Mouse (Mus musculus) ES-E14 (cell line): Measurements from ENCODE around the gene Tbr1. TPM values are rescaled to one million over a fixed set of nuclear protein-coding genes. Genes with fewer than 3 reads are reported as not detected.

Experiments used
- DNase-seq: peaks from one replicate; pipeline ENCODE4 v3.0.0-alpha.2; 2013; ENCODE audit warnings: low read depth, low spot score
- H3K27ac ChIP-seq: 2 replicates; pipeline ENCODE4 v1.5.1; 2012; ENCODE audit warnings: low read depth, mild to moderate bottlenecking, low read length, moderate library complexity, mixed read lengths; ENCODE audit not compliant: poor library complexity, insufficient read depth, severe bottlenecking
- H3K36me3 ChIP-seq: 2 replicates; pipeline ENCODE4 v1.6.1; 2012; ENCODE audit warnings: mild to moderate bottlenecking, low read length, moderate library complexity, mixed read lengths; ENCODE audit not compliant: control insufficient read depth, poor library complexity, insufficient read depth, severe bottlenecking
- H3K4me1 ChIP-seq, 2 experiments: fragments of 150-350 bp in 1 of 2; sonication (generic) in 1 of 2; 2 replicates each; pipeline ENCODE4 v1.6.1; 2012; ENCODE audit warnings: low read length in 2 of 2, mild to moderate bottlenecking in 1 of 2, mixed read lengths in 1 of 2; ENCODE audit not compliant: control insufficient read depth in 2 of 2, insufficient read depth in 2 of 2, poor library complexity in 1 of 2
- H3K4me3 ChIP-seq, 2 experiments: fragments of 150-350 bp in 1 of 2; sonication (generic) in 1 of 2; 2 replicates each; pipeline ENCODE4 v1.5.1; 2012; ENCODE audit warnings: low read length in 2 of 2, low read depth in 1 of 2, mild to moderate bottlenecking in 1 of 2, mixed read lengths in 1 of 2; ENCODE audit not compliant: insufficient read depth in 1 of 2, poor library complexity in 1 of 2, severe bottlenecking in 1 of 2
- H3K9ac ChIP-seq: 2 replicates; pipeline ENCODE4 v1.6.1; 2012; ENCODE audit warnings: low read depth, mild to moderate bottlenecking, low read length, mixed read lengths; ENCODE audit not compliant: poor library complexity, insufficient read depth, severe bottlenecking
- H3K9me3 ChIP-seq: fragments of 150-350 bp; sonication (generic); 2 replicates; pipeline ENCODE4 v1.6.1; 2012; ENCODE audit warnings: low read depth, mild to moderate bottlenecking, low read length; ENCODE audit not compliant: control insufficient read depth, insufficient read depth
- CHD2 ChIP-seq: IDR thresholded peaks from 2 replicates; pipeline ENCODE4 v1.6.1; 2014; ENCODE audit warnings: mild to moderate bottlenecking, low read depth, low read length, inconsistent platforms
- HCFC1 ChIP-seq: IDR thresholded peaks from 2 replicates; pipeline ENCODE4 v1.6.1; 2012; ENCODE audit warnings: low read length, inconsistent platforms, borderline replicate concordance; ENCODE audit not compliant: insufficient read depth
- MAFK ChIP-seq: IDR thresholded peaks from 2 replicates; pipeline ENCODE4 v1.6.1; 2014; ENCODE audit warnings: mild to moderate bottlenecking, low read depth, low read length, inconsistent platforms; ENCODE audit not compliant: insufficient read depth
- ZC3H11A ChIP-seq: IDR thresholded peaks from 2 replicates; pipeline ENCODE4 v1.6.1; 2012; ENCODE audit warnings: low read depth, mild to moderate bottlenecking, inconsistent platforms, low read length, borderline replicate concordance
- ZNF384 ChIP-seq: IDR thresholded peaks from 2 replicates; pipeline ENCODE4 v1.6.1; 2012; ENCODE audit warnings: low read depth, low read length, inconsistent platforms
- in situ Hi-C, 2 experiments: fragments of 600-800 bp; cut with MboI; formaldehyde crosslinking; loops; one replicate each; pipeline ENCODE4 v1.15.1; 2025; ENCODE audit warnings: low sequenced_read_pairs in 2 of 2, inconsistent platforms in 1 of 2; ENCODE audit not compliant: unreplicated experiment in 2 of 2
- total RNA-seq: library from RNA; depleted of rRNA; stranded (reverse); fragments of 300-350 nt; gene quantifications from 2 replicates; pipeline ENCODE4 v1.2.3, GENCODE M21; 2012

Tbr1 gene
- total RNA-seq, 1 experiment, result 0.80 TPM

- Histone ChIP-seq H3K4me3 (no peak overlapping the region), H3K9me3 (no peaks in the 10 kb centered on the region), H3K9ac (no peak overlapping the region), H3K36me3 (no peaks in the 10 kb centered on the region), H3K27ac (no peak overlapping the region), H3K4me1 (no peaks in the 10 kb centered on the region)
- no peak for DNase-seq
- TF ChIP-seq ZNF384, result no peak
- TF ChIP-seq ZC3H11A, result no peak
- TF ChIP-seq HCFC1, result no peak
- TF ChIP-seq MAFK, result no peak
- no peak for TF ChIP-seq CHD2
- in situ Hi-C loops, result no loop called here
Measured at GRCm38 (mm10) chr2:61806346-61806825, 3.7 kb downstream of the Tbr1 start.

DNA sequence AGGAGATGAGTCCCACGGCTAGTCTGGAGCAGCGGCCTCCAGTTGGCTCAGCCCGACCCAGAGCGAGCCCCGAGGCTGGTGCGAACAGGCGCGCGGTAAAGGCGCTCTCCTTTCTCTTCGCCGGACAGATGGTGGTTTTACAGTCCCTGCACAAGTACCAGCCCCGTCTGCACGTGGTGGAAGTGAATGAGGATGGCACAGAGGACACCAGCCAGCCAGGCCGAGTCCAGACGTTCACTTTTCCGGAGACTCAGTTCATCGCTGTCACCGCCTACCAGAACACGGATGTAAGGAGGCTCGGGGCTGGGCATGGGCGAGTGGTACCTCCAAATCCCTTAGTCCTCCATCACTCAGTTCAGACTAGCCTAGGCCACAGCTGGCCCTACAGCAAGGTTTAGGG is 4.4 kb downstream of the Tbr1 start:
- Histone ChIP-seq H3K4me3 (no peak overlapping the region; a peak in 1 of 4 replicates), H3K27ac (no peak overlapping the region), H3K9ac (no peak overlapping the region), H3K9me3 (no peaks in the 10 kb centered on the region), H3K36me3 (no peaks in the 10 kb centered on the region), H3K4me1 (no peaks in the 10 kb centered on the region)
- no peak for DNase-seq
- TF ChIP-seq CHD2, result no peak
- TF ChIP-seq ZC3H11A, result no peak
- no peak for TF ChIP-seq ZNF384
- no peak for TF ChIP-seq MAFK
- TF ChIP-seq HCFC1, result no peak
- in situ Hi-C loops, result no loop called here

GRCm38 (mm10) chr2:61807781-61808180 is 5.1 kb downstream of the Tbr1 start:
- no peaks in the 10 kb centered on the region for H3K9me3 ChIP-seq
- H3K4me3 ChIP-seq, result no peak overlapping the region
- no peaks in the 10 kb centered on the region for H3K36me3 ChIP-seq
- TF ChIP-seq CHD2 (no peak), ZNF384 (no peak), HCFC1 (no peak), ZC3H11A (no peak), MAFK (no peak)
- H3K27ac ChIP-seq, result no peak overlapping the region
- in situ Hi-C loops, result no loop called here
- H3K9ac ChIP-seq, result no peak overlapping the region
- no peaks in the 10 kb centered on the region for H3K4me1 ChIP-seq
- DNase-seq, result no peak

- no peaks in the 10 kb centered on the region for H3K4me1 ChIP-seq
- TF ChIP-seq ZNF384 (no peak), ZC3H11A (no peak), MAFK (no peak), CHD2 (no peak), HCFC1 (no peak)
- no peaks in the 10 kb centered on the region for H3K9me3 ChIP-seq
- no peak overlapping the region for H3K27ac ChIP-seq
- H3K9ac ChIP-seq, result no peak overlapping the region
- in situ Hi-C loops, result no loop called here
- no peak overlapping the region for H3K4me3 ChIP-seq
- no peak for DNase-seq
- no peaks in the 10 kb centered on the region for H3K36me3 ChIP-seq
Measured at GRCm38 (mm10) chr2:61808776-61809175, 6.0 kb downstream of the Tbr1 start.

- Histone ChIP-seq H3K36me3 (no peaks in the 10 kb centered on the region), H3K9me3 (no peaks in the 10 kb centered on the region), H3K4me3 (no peak overlapping the region), H3K4me1 (no peaks in the 10 kb centered on the region), H3K27ac (no peak overlapping the region), H3K9ac (no peak overlapping the region)
- DNase-seq, result no peak
- no peak for TF ChIP-seq ZC3H11A
- no peak for TF ChIP-seq MAFK
- TF ChIP-seq HCFC1, result no peak
- no peak for TF ChIP-seq CHD2
- no peak for TF ChIP-seq ZNF384
- in situ Hi-C loops, result no loop called here
Measured at GRCm38 (mm10) chr2:61809381-61809780, 6.7 kb downstream of the Tbr1 start.
